Mouse (Mus musculus) fat pad, adult 2 months (tissue): ENCODE data around the gene Havcr2.
"Not testable (repeated sequence)": the region's sequence is repeated elsewhere in the genome, so short reads cannot be mapped to it uniquely, and the experiment has no call there.

Experiments
- DNase-seq: peaks from one replicate; pipeline ENCODE4 v3.0.0-alpha.2; 2011; ENCODE audit warnings: low read depth, low spot score; ENCODE audit errors: extremely low read depth

Havcr2 gene

GRCm38 (mm10) chr11:46459960-46460359, 5.2 kb downstream of the Havcr2 start:
- DNase-seq: no peak

GRCm38 (mm10) chr11:46461362-46461761, 6.6 kb downstream of the Havcr2 start:
- DNase-seq: no peak

- DNase-seq: no peak
These were observed 7.2 kb downstream of the Havcr2 start for GRCm38 (mm10) chr11:46461931-46462330.

GRCm38 (mm10) chr11:46466878-46467277, 12.1 kb downstream of the Havcr2 start:
- no peak for DNase-seq

- no peak for DNase-seq
These were observed 19.5 kb downstream of the Havcr2 start for GRCm38 (mm10) chr11:46474220-46474619.

- DNase-seq: no peak
These were observed 24.6 kb downstream of the Havcr2 start for GRCm38 (mm10) chr11:46479311-46479710.

- DNase-seq: no peak
These were observed 25.8 kb downstream of the Havcr2 start for GRCm38 (mm10) chr11:46480517-46480916.

GRCm38 (mm10) chr11:46488231-46488630, 33.5 kb downstream of the Havcr2 start:
- DNase-seq: no peak

GRCm38 (mm10) chr11:46488650-46489049, 33.9 kb downstream of the Havcr2 start:
- DNase-seq: no peak

GRCm38 (mm10) chr11:46507146-46507545, 52.4 kb downstream of the Havcr2 start:
- no peak for DNase-seq

- no peak for DNase-seq
These were observed 55.2 kb downstream of the Havcr2 start for GRCm38 (mm10) chr11:46509900-46510299.

GRCm38 (mm10) chr11:46521341-46521740, 66.6 kb downstream of the Havcr2 start:
- DNase-seq: not testable (repeated sequence)

GRCm38 (mm10) chr11:46522719-46523118, 68.0 kb downstream of the Havcr2 start:
- no peak for DNase-seq

- DNase-seq: no peak
These were observed 69.2 kb downstream of the Havcr2 start, which contains the start of gene Gm12169 for GRCm38 (mm10) chr11:46523912-46524311. Gene Gm12169, plus strand, starts transcription at chr11:46524212.

- DNase-seq: no peak
These were observed 75.4 kb downstream of the Havcr2 start for GRCm38 (mm10) chr11:46530149-46530548.
